Mouse (Mus musculus): Measurements from ENCODE around the gene Arhgap40. TPM values are rescaled to one million over a fixed set of nuclear protein-coding genes. Genes with fewer than 3 reads are reported as not detected.

Gene Arhgap40
- polyA plus RNA-seq, 1 experiment: not detected

DNA sequence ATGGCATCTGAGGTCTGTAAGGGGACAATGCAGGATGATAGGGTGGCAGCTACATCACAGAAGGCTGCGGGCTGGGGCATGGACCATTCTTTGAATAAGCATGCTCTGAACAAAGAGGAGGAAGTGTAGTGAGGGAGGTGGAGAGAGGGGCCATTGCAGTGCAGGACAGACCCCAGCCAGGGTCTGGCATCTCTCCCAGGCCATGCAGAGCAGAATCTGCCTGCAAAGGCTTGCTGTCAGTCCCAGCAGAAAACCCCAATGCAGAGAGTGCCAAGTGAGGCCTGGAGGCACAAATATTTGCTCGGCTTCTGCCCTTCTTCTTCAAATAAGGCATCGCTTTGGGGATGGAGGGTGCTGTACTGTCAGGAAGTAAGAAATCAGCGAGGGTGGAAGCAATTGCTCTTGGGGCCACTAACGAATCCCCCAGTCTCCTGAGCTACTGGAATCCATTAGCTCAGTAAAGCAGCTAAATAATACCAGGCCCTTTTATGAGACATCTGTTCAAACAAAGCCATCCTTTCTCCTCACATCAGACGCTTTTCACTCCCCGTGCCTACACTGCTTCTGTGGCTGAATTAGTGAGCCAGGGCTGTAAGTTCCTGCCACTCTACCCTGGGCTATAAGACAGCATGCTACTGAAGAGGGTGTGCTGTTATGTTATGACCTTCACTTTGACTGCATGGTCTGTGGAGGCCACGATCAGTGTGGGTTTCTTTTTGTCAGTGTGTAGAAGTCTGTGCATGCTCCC lies 76.1 kb downstream of the Arhgap40 start:
- no peaks in the 10 kb centered on the region for H3K27me3 ChIP-seq (ENCODE audit: control insufficient read depth, insufficient read depth, low read length)
- TF ChIP-seq CTCF (IDR thresholded peaks at IDR 0.05; ENCODE audit: extremely low read depth, insufficient read length, insufficient replicate concordance, low read depth, low read length): no peak
- TF ChIP-seq POLR2A (IDR thresholded peaks at IDR 0.05; ENCODE audit: low read depth, low read length): no peak
- 39% methylated on average over 8 of the region's 8 CpGs for WGBS
- no peaks in the 10 kb centered on the region for H3K36me3 ChIP-seq (ENCODE audit: control insufficient read depth, insufficient read depth, low read length)
- H3K4me1 ChIP-seq (ENCODE audit: control insufficient read depth, insufficient read depth, insufficient read length, low read length): no peaks in the 10 kb centered on the region
- no peak overlapping the region for H3K4me3 ChIP-seq (ENCODE audit: low read depth, low read length)
- no peak overlapping the region for H3K27ac ChIP-seq (ENCODE audit: insufficient read depth, low read depth, low read length)

DNA sequence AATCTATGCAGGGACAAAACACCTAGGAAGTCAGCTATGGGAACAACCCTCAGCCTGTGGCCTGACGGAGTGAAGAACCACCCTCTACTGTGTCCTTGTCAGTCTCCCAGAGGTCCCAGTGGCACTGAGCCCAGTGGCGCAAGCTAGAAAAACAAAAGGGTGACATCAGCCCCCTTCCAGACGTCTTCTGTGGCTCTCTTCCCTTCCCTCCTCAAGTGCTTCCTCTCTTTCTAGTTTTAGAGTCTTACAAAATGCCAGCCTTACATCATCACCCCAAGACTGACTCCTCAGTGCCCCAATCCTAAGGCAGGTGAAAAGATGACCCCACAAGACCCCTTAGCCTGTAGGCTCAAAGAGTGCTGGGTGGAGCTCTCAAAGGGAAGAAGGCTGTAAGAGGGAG lies 77.9 kb downstream of the Arhgap40 start:
- Histone ChIP-seq H3K27ac (ENCODE audit: insufficient read depth, low read depth, low read length) (no peak overlapping the region), H3K36me3 (ENCODE audit: control insufficient read depth, insufficient read depth, low read length) (no peaks in the 10 kb centered on the region), H3K4me3 (ENCODE audit: low read depth, low read length) (no peak overlapping the region), H3K4me1 (ENCODE audit: control insufficient read depth, insufficient read depth, insufficient read length, low read length) (no peaks in the 10 kb centered on the region), H3K27me3 (ENCODE audit: control insufficient read depth, insufficient read depth, low read length) (no peaks in the 10 kb centered on the region)
- TF ChIP-seq POLR2A (IDR thresholded peaks at IDR 0.05; ENCODE audit: low read depth, low read length) (no peak), CTCF (IDR thresholded peaks at IDR 0.05; ENCODE audit: extremely low read depth, insufficient read length, insufficient replicate concordance, low read depth, low read length) (no peak)
- 41% methylated on average over 3 of the region's 3 CpGs for WGBS

DNA sequence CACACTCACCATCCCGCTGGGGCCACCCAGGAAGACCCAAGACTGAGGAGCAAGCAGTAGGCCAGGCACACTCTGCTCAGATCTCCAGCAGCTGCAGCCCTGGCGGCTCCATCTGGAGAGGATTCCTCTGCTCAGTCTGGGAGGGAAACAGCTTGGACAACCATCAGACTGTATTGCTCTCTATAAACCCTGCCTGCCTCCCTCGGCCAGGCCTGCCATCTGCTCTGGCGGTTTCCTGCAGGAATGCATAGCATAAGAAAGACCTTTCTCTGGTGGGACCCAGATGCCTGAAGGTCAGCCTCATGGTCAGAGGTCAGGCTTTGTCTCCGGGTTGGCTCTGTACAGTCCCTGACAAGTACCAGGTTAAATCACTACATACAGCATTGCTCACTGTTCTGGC lies 78.7 kb downstream of the Arhgap40 start:
- 64% methylated on average over 5 of the region's 5 CpGs for WGBS
- no peak overlapping the region for H3K4me3 ChIP-seq (ENCODE audit: low read depth, low read length)
- no peaks in the 10 kb centered on the region for H3K27me3 ChIP-seq (ENCODE audit: control insufficient read depth, insufficient read depth, low read length)
- H3K36me3 ChIP-seq (ENCODE audit: control insufficient read depth, insufficient read depth, low read length): no peaks in the 10 kb centered on the region
- no peak for TF ChIP-seq CTCF (IDR thresholded peaks at IDR 0.05; ENCODE audit: extremely low read depth, insufficient read length, insufficient replicate concordance, low read depth, low read length)
- no peak for TF ChIP-seq POLR2A (IDR thresholded peaks at IDR 0.05; ENCODE audit: low read depth, low read length)
- no peaks in the 10 kb centered on the region for H3K4me1 ChIP-seq (ENCODE audit: control insufficient read depth, insufficient read depth, insufficient read length, low read length)
- H3K27ac ChIP-seq (ENCODE audit: insufficient read depth, low read depth, low read length): no peak overlapping the region

DNA sequence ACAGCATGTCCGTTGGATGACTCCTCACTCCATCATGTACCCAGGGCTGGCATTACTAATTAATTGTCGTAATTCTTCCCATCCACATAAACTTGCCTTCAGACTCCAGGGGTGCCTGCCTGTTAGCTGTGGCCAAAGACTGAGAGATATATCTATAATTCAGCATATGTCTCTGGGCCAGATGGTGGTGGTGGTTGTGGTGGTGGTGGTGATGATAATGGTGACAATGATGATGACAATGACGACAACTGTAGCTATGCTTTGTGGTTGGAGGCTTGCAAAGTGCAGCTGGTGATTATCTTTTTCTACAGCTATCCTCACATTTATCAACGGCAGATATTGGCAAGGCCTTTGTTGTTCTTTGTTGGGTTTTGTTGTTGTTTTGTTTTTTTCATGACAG lies 80.8 kb downstream of the Arhgap40 start:
- 72% methylated on average over 4 of the region's 4 CpGs for WGBS
- Histone ChIP-seq H3K36me3 (ENCODE audit: control insufficient read depth, insufficient read depth, low read length) (no peaks in the 10 kb centered on the region), H3K27me3 (ENCODE audit: control insufficient read depth, insufficient read depth, low read length) (no peaks in the 10 kb centered on the region), H3K4me1 (ENCODE audit: control insufficient read depth, insufficient read depth, insufficient read length, low read length) (no peaks in the 10 kb centered on the region), H3K27ac (ENCODE audit: insufficient read depth, low read depth, low read length) (no peak overlapping the region), H3K4me3 (ENCODE audit: low read depth, low read length) (no peak overlapping the region)
- TF ChIP-seq POLR2A (IDR thresholded peaks at IDR 0.05; ENCODE audit: low read depth, low read length): no peak
- no peak for TF ChIP-seq CTCF (IDR thresholded peaks at IDR 0.05; ENCODE audit: extremely low read depth, insufficient read length, insufficient replicate concordance, low read depth, low read length)

DNA sequence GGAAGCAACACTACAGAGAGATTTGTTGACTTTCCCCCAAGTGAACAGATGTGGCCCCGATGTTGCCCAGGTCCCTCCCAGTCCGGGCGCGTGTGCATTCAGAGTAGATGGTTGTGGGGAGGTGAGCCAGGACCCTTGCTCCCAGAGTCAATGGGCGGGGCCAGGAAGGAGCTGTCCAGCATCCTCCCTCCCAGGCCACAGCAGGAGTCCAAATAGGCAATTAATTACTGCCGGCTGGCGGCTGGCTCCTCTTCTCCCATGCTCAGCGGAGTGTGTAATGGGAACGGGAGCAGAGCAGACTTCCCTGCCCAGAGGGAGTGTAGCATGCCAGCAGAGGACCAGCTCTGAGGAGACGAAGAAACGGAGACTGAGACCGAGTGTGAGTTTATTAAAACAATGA lies 82.5 kb downstream of the Arhgap40 start:
- no peaks in the 10 kb centered on the region for H3K4me1 ChIP-seq (ENCODE audit: control insufficient read depth, insufficient read depth, insufficient read length, low read length)
- WGBS: 3% methylated on average over 12 of the region's 12 CpGs
- no peaks in the 10 kb centered on the region for H3K27me3 ChIP-seq (ENCODE audit: control insufficient read depth, insufficient read depth, low read length)
- no peaks in the 10 kb centered on the region for H3K36me3 ChIP-seq (ENCODE audit: control insufficient read depth, insufficient read depth, low read length)
- H3K27ac ChIP-seq (ENCODE audit: insufficient read depth, low read depth, low read length): no peak overlapping the region
- TF ChIP-seq CTCF (IDR thresholded peaks at IDR 0.05; ENCODE audit: extremely low read depth, insufficient read length, insufficient replicate concordance, low read depth, low read length) (no peak), POLR2A (IDR thresholded peaks at IDR 0.05; ENCODE audit: low read depth, low read length) (no peak)
- no peak overlapping the region for H3K4me3 ChIP-seq (ENCODE audit: low read depth, low read length)

DNA sequence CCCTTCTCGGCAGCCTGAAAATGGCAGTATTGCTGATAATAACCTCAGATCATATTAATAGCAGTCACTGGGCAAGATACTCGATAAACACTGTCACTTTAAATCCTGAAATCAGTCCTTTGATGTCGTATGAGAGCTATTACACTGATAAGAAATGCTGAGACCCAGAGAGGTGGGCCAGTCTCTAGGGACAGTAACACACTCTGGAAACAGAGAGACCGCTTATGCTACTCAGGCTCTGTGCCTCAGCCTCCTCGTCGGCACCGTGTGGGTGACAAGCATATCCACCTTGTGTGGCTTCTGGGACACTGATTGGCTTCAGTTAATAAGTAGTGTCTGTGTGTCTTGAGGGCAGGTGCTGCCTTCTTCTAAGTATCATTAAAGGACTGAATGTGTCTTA lies 83.0 kb downstream of the Arhgap40 start:
- no peaks in the 10 kb centered on the region for H3K4me1 ChIP-seq (ENCODE audit: control insufficient read depth, insufficient read depth, insufficient read length, low read length)
- TF ChIP-seq POLR2A (IDR thresholded peaks at IDR 0.05; ENCODE audit: low read depth, low read length) (no peak), CTCF (IDR thresholded peaks at IDR 0.05; ENCODE audit: extremely low read depth, insufficient read length, insufficient replicate concordance, low read depth, low read length) (no peak)
- H3K4me3 ChIP-seq (ENCODE audit: low read depth, low read length): no peak overlapping the region
- WGBS: 30% methylated on average over 7 of the region's 7 CpGs
- no peaks in the 10 kb centered on the region for H3K36me3 ChIP-seq (ENCODE audit: control insufficient read depth, insufficient read depth, low read length)
- H3K27ac ChIP-seq (ENCODE audit: insufficient read depth, low read depth, low read length): no peak overlapping the region
- no peaks in the 10 kb centered on the region for H3K27me3 ChIP-seq (ENCODE audit: control insufficient read depth, insufficient read depth, low read length)

DNA sequence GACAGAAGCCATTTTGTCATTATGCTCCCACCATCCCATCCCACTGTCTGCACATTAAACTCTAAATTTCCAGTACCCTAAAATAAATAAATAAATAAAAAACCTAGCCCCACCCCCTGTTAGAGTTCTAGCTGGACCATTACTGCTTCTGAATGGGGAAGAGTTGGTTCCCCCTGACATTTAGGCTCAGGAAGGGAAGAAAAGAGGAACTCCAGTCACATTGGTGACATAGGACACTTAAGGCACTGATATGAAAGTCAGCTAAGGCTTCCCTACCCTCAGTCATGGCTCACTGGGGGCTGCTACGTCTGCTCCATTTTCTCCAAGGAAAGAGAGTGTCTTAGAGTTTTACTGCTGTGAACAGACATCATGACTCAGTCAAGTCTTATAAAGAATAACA lies 84.2 kb downstream of the Arhgap40 start:
- H3K27me3 ChIP-seq (ENCODE audit: control insufficient read depth, insufficient read depth, low read length): no peaks in the 10 kb centered on the region
- TF ChIP-seq CTCF (IDR thresholded peaks at IDR 0.05; ENCODE audit: extremely low read depth, insufficient read length, insufficient replicate concordance, low read depth, low read length) (no peak), POLR2A (IDR thresholded peaks at IDR 0.05; ENCODE audit: low read depth, low read length) (no peak)
- no peaks in the 10 kb centered on the region for H3K4me1 ChIP-seq (ENCODE audit: control insufficient read depth, insufficient read depth, insufficient read length, low read length)
- H3K27ac ChIP-seq (ENCODE audit: insufficient read depth, low read depth, low read length): no peak overlapping the region
- H3K36me3 ChIP-seq (ENCODE audit: control insufficient read depth, insufficient read depth, low read length): no peaks in the 10 kb centered on the region
- H3K4me3 ChIP-seq (ENCODE audit: low read depth, low read length): no peak overlapping the region
- 54% methylated on average over 1 of the region's 1 CpGs for WGBS

Other genes starting within 250 kb of the Arhgap40 start
- 2.1 and 2.7 TPM in 2 replicates for gene Lbp, start 206.3 kb upstream of the Arhgap40 start, polyA plus RNA-seq (2012; rRNA removed)
- gene Snhg11, start 137.2 kb upstream of the Arhgap40 start, polyA plus RNA-seq (2012; rRNA removed): 1.4 and 2.0 TPM in 2 replicates
- 7.1 and 16.4 TPM in 2 replicates for gene Ralgapb, start 102.9 kb upstream of the Arhgap40 start, polyA plus RNA-seq (2012; rRNA removed)
- gene Adig, start 10.2 kb upstream of the Arhgap40 start, polyA plus RNA-seq (2012; rRNA removed): 0.33 and 0.56 TPM in 2 replicates
- not detected in 2 replicates for gene Slc32a1, start 98.0 kb downstream of the Arhgap40 start, polyA plus RNA-seq (2012; rRNA removed)
- gene Actr5, start 112.1 kb downstream of the Arhgap40 start, polyA plus RNA-seq (2012; rRNA removed): 5.5 and 7.7 TPM in 2 replicates
- gene Ppp1r16b, start 152.6 kb downstream of the Arhgap40 start, polyA plus RNA-seq (2012; rRNA removed): 3.6 and 3.9 TPM in 2 replicates

All from small intestine, adult 2 months (tissue).